Mouse (Mus musculus) brain, embryonic 14.5 days (tissue): ENCODE data around the gene Kcnk5. TPM values are rescaled to one million over a fixed set of nuclear protein-coding genes. Genes with fewer than 3 reads are reported as not detected.
A peak's percentile ranks its signal among the peaks of the same experiment; 100 is the strongest.

Experiments used
- DNase-seq: peaks from one replicate; pipeline ENCODE4 v3.0.0-alpha.2; 2011; ENCODE audit warnings: low read depth
- CTCF ChIP-seq: fragments of 200-500 bp; IDR thresholded peaks from 2 replicates; pipeline ENCODE4 v1.5.1; 2012; ENCODE audit warnings: inconsistent platforms, mild to moderate bottlenecking, moderate library complexity, borderline replicate concordance; ENCODE audit not compliant: insufficient read depth, insufficient read length; ENCODE audit errors: extremely low read depth
- POLR2A ChIP-seq: fragments of 200-500 bp; IDR thresholded peaks from 2 replicates; pipeline ENCODE4 v1.6.1; 2012; ENCODE audit warnings: mild to moderate bottlenecking, inconsistent platforms, borderline replicate concordance; ENCODE audit not compliant: poor library complexity, insufficient read depth, insufficient read length, severe bottlenecking; ENCODE audit errors: extremely low read depth
- polyA plus RNA-seq: library from polyadenylated mRNA; depleted of rRNA; stranded (reverse); fragments of >200 nt; gene quantifications from 2 replicates; pipeline ENCODE4 v1.2.3, GENCODE M21; 2012

The Kcnk5 gene
- polyA plus RNA-seq, 1 experiment: 1.5 TPM

DNA sequence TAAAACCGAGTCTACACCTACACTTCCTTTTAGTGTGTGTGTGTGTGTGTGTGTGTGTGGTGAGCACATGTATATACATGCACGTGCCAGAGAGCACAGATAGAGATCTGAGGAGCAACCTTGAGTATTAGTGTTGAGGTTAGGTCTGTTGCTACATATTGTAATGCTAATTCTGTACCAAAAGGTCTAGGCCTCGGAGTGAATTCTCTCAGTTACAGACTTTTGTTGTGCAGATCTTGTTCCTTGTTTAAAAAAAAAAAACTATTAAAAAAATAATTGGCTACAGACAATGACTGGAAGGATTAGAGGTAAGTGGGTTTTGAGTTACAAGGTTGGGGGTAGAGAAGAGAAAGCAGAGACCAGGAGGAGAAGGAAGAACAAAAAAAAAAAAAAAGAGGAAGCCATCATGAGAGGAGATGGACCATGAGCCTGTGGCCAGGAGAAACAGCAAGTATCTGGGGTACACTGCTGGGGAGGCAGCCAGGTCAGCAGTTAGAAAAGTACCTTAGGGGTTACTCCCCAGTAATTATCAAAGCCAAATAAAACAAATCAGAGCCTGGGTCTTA lies 35.8 kb upstream of the Kcnk5 start:
- TF ChIP-seq POLR2A: no peak
- DNase-seq: no peak

DNA sequence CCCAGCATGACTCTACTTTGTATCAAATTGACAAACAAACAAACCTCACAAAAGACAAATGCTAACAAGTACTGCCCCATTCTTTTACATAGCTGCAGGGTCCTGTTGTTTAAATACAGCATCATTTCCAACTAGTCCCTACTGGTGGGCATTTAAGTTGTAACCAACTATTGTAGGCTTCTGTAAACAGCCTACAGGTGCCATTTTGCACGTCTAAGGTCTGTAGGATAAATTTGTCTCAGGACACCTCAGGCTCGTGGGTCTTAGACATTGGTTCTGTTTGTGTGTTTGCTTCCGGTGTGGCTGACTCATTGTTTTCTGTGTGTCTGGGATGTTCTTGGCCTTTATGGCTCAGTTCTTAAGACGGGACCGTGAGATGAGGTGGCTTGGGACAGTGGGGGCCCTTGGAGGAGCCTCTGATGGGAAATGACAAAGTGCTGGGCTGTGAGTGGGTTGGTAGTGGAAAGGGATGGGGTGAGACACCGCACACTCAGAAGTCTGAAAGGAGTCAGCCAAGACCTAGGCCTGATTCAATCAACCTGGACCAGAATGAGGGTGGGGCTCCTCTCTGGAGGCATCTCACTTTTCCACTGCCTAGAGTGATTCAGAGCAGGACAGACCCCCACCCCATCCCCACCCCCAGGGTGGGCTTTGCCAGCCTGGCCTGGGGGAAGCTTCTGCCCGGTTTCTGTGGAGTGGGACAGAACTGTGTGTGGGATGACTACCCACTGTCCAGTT lies 35.1 kb upstream of the Kcnk5 start:
- DNase-seq: no peak
- TF ChIP-seq CTCF: no peak
- no peak for TF ChIP-seq POLR2A

DNA sequence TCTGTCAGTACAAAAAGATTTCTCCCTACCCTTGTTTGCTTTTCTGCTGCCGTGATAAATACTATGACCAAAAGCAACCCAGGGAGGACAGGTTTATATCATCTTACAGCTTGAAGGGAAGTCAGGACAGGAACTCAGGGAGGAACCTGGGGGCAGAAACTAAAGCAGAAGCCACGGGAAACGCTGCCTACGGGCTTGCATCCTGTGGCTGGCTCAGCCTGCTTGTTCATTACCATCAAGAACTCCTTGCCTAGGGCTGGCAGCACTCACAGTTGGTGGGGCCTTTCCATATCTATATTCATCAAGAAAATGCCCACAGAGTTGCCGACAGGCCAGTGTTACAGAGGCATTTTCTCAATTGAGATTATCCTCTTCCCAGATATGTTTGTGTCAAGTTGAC lies 34.2 kb upstream of the Kcnk5 start:
- no peak for TF ChIP-seq POLR2A
- TF ChIP-seq CTCF: no peak
- no peak for DNase-seq

DNA sequence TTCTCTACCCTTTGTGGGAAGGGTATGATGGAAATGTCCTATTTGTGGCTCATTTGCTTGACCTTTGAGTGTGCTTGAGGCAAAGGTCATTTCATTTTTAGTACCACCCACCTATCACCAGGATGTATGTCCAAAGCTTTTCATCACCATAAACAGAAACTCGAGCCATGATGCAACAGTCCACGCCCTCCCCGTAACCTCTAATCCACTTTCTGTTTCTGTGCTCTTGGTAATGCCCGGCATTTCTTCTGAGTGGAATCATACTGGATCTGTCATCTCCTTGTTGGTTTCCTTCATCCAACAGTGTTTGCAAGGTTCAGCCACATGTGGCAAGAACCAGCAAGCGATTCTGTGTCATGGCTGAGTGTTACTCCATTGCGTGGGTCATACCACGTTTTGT lies 32.5 kb upstream of the Kcnk5 start:
- no peak for DNase-seq
- no peak for TF ChIP-seq CTCF

DNA sequence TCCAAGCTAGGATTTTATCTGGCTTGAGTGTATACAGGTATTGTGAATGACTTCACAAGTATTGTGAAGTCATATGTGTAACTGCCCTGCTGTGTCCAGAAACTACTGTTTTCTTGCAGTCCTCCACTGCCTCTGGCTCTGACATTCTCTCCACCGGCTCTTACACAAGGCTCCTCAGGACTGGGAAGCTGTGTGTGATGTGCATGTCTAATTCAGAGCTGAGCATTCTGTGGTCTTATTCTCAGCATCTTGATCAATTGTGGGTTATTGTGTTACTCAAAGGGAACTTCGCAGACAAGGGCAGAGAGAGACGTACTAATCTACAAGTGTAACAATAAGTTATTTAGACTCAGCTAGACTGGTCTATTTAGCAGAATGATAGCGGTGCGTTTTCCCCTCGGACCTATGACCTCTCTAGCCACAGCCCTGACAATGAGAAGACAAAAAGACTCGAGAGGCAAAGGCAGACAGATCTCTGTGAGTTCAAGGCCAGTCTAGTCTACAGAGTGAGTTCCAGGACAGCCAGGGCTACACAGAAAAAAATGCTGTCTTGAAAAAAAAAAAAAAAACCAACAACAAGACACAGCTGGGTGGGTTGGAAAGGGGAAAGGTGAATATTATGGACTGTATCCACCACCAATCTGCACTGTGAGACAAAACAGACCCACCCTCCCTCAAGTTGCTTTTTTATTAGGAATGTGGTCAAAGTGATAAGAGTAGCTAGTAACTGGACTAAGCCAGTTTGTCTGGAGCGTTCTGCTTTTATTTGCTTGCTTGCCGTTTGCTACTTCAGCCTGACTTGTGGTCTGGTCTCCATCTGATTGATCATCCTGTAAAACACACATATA lies 30.4 kb upstream of the Kcnk5 start:
- TF ChIP-seq CTCF (no peak), POLR2A (no peak)

DNA sequence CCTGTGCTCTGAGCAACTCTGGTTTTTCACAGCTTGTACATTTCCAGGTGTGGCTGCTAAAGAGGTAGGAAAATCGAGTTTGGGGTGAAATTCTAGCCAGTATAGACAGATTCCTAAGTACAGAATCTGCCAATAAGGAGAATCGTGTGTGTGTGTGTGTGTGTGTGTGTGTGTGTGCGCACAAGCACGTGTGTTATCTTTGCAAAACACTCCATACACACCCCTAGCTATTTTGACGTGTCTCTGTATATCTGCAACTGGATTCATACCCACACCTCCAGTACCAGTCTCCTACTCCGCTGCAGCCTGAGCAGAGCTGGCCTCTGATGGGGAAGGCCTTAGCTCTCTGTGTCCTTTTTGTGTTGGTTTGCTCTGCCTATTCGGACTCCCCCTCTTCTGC lies 28.3 kb upstream of the Kcnk5 start:
- DNase-seq: no peak
- no peak for TF ChIP-seq CTCF

More for the DNA sequence above, 30.4 kb upstream of the Kcnk5 start:
- DNase-seq: peak; percentile 15

DNA sequence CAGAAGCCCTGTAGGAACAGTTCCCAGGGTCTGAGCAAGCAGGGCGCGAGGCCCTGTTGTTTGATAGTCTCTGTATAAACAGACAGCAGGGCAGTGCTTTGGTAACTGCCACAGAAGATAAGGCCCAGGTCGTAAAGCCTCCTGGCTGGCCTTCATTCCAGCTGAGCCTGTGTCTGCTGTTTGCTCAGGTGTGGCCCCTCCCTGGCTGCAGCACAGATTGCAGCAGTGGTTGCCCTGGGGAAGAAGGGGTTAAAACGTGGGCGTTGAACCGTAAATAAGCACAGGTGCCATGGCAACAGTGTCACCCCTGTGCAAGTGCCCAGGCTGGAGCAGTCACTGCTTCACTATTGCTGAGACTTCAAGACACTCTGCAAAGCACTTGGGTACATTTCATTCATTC lies 26.8 kb upstream of the Kcnk5 start:
- peak; percentile 30 for DNase-seq
- no peak for TF ChIP-seq POLR2A
- TF ChIP-seq CTCF: no peak

DNA sequence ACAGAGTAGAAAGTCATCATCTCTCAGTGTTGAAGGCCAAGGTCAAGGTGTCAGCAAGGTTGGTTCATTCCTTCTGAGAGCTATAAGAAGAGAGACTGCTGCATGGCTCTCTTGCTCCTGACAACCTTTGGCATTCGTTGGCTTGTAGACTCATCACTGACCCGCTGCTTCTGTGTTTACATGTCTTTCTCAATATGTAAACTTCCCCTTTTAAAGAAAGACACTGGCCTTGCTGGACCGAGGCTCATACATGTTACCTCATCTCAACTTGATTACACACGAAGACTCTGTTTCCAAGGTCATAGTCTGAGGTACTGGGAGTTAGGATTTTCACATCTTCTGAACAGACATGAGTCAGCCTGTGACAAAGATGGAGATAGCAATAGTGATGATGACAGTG lies 24.1 kb upstream of the Kcnk5 start:
- no peak for DNase-seq
- TF ChIP-seq CTCF: no peak
- no peak for TF ChIP-seq POLR2A

DNA sequence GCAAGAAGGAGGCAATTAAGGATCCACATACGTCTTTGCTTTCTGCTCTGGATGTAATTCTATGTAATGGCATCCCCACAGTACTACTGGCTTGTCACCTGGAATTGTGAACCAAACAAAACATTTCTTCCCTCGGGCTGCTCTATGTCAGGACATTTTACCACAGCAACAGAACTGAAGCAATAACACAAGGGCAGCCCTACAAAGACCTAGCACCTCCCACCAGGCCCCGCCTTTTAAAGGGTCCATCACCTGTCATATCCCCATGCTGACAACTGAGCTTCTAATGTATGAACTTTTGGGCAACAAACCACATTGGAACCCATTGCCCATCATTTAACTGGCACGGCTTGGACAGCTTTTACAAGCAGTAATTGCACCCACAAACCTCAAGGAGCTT lies 21.7 kb upstream of the Kcnk5 start:
- TF ChIP-seq POLR2A: no peak
- no peak for TF ChIP-seq CTCF
- no peak for DNase-seq

DNA sequence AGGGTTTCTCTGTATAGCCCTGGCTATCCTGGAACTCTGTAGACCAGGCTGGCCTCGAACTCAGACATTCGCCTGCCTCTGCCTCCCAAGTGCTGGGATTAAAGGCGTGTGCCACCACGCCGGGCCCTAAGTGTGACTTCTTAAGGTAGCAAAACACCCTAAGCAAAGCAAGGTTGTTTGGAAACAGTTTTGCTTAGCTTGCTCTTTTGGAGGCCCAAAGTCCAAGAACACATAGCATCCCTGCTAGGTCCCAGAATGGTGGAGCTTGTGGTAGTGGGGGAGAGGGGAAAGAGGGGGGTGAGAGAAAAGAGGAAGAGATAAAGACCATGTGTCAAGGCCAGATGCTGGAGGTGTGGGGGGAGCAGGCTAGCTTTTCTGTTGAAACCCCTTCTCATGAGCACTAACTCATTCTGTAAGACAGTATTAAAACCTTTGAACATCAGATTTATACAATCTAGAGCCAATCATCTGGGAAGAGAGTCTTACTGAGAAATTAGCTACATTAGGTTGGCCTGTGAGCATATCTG lies 21.1 kb upstream of the Kcnk5 start:
- TF ChIP-seq CTCF: no peak
- TF ChIP-seq POLR2A: no peak
- DNase-seq: no peak

DNA sequence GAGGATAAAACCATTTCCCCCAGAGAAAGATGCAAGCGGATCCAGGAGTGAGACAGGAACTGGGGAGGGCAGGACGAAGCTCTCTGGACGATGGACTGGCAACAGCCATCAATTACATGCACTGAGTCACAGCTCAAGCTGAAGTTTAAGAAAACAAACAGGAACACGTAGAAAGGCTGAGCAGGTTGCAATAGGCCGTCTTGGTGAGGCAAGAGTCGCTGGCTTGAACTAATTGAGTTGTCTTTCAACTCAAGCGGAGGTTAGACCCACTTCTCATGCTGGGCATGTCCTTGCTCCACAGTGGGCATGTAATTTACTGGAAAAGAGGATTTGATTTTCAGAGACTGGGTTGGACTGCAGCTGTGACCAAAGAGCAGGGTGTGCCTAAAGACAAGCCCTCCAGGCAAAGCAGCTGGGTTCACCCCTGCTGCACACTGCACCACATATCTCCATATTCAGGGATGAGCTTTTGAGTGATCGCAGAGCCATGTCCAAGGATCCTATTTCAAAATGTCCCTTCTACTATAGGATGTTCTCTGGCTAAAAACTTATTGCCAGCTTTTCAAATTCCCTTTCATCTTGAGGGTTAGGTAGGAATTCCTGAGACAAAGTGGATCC lies 19.6 kb upstream of the Kcnk5 start:
- DNase-seq: peak; percentile 45
- TF ChIP-seq POLR2A (no peak), CTCF (no peak)
